Mouse (Mus musculus): ENCODE measurements around the gene Hectd4.

DNA sequence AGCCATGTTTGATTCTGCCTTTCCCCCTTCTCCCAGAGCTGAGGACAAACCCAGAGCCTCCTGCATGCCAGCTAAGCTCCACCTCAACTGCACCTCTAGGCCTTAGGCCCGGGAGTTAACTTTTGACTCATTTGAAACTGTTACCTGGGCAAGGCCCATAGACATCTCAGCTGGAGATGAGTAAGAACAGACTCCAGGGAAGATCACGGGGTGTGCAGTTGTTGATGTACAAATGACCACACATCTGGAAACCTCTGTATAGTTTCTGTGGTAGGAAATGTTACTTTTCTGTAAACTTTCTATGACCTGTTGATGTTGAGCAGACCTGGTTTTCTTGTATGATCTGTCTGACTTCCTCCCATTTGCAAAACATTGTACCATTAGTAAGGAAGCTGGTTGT lies 9.2 kb downstream of the Hectd4 start:
- TF ChIP-seq CTCF (IDR thresholded peaks at IDR 0.05; ENCODE audit: low read depth) (no peak), EP300 (IDR thresholded peaks at IDR 0.05; ENCODE audit: low read depth) (no peak)
